Mouse (Mus musculus) forebrain, embryonic 16.5 days (tissue): ENCODE results near the gene Fam117b. TPM values are rescaled to one million over a fixed set of nuclear protein-coding genes. Genes with fewer than 3 reads are reported as not detected.

Experiments used
- ATAC-seq: fragments of 200-750 bp; cut with Nextera tagmentation; 2 replicates; pipeline ENCODE4 v1.8.0; 2017; ENCODE audit warnings: mild to moderate bottlenecking, moderate library complexity
- H3K27ac ChIP-seq: fragments of 300-500 bp; sonication (generic); 2 replicates; pipeline ENCODE4 v1.5.1; 2014; ENCODE audit warnings: low read length, control low read depth
- H3K27me3 ChIP-seq: fragments of 300-500 bp; sonication (generic); replicated peaks from 2 replicates; pipeline ENCODE4 v1.6.1; 2014; ENCODE audit warnings: low read length; ENCODE audit not compliant: control insufficient read depth, insufficient read depth
- H3K36me3 ChIP-seq: fragments of 300-500 bp; sonication (generic); 2 replicates; pipeline ENCODE4 v1.6.1; 2014; ENCODE audit not compliant: control insufficient read depth, insufficient read depth
- H3K4me1 ChIP-seq: fragments of 300-500 bp; sonication (generic); replicated peaks from 2 replicates; pipeline ENCODE4 v1.6.1; 2014; ENCODE audit warnings: low read length; ENCODE audit not compliant: control insufficient read depth, insufficient read depth
- H3K4me2 ChIP-seq: fragments of 300-500 bp; sonication (generic); 2 replicates; pipeline ENCODE4 v1.6.1; 2014; ENCODE audit warnings: mild to moderate bottlenecking, low read length, control low read depth
- H3K4me3 ChIP-seq: fragments of 300-500 bp; sonication (generic); replicated peaks from 2 replicates; pipeline ENCODE4 v1.5.1; 2014; ENCODE audit warnings: mild to moderate bottlenecking, low read length, control low read depth
- H3K9ac ChIP-seq: fragments of 300-500 bp; sonication (generic); replicated peaks from 2 replicates; pipeline ENCODE4 v1.6.1; 2014; ENCODE audit warnings: low read depth, low read length, control low read depth
- H3K9me3 ChIP-seq: fragments of 300-500 bp; sonication (generic); 2 replicates; pipeline ENCODE4 v1.6.1; 2016; ENCODE audit warnings: low read length; ENCODE audit not compliant: control insufficient read depth
- whole genome bisulfite sequencing: fragments of 180-500 bp; shearing (Covaris S2); extraction: QIAGEN DNeasy Blood & Tissue Kit; methylation state at CpG from one replicate; pipeline ENCODE4 v1.1.7; 2014; 5-methylcytosine and 5-hydroxymethylcytosine counted together
- polyA plus RNA-seq: library from polyadenylated mRNA; unstranded; fragments of >200 nt; fragmentation: Nextera tagmentation; extraction: Ambion mirVana; gene quantifications from 2 replicates; pipeline ENCODE4 v1.2.1, GENCODE M21; 2015

The Fam117b gene
- polyA plus RNA-seq, 1 experiment from 2014 or later, result 33.5 TPM

GRCm38 (mm10) chr1:59945969-59946368 is 33.2 kb downstream of the Fam117b start:
- Histone ChIP-seq H3K4me3 (no peak overlapping the region), H3K4me1 (0 out of 2 replicates have a peak, but pooled peaks cover 2% of the 10 kb centered on the region), H3K27me3 (no peaks in the 10 kb centered on the region), H3K9me3 (no peaks in the 10 kb centered on the region), H3K36me3 (peaks cover 7% of the 10 kb centered on the region; the same call in 1 of the 2 replicates), H3K27ac (no peak overlapping the region), H3K9ac (no peak overlapping the region), H3K4me2 (no peak overlapping the region)
- WGBS, result 59% methylated on average over 1 of the region's 1 CpGs
- no peak for ATAC-seq

- no peak for ATAC-seq
- no peak overlapping the region for H3K4me3 ChIP-seq
- H3K9me3 ChIP-seq, result no peaks in the 10 kb centered on the region
- H3K4me1 ChIP-seq, result 0 out of 2 replicates have a peak, but pooled peaks cover 2% of the 10 kb centered on the region
- H3K27ac ChIP-seq, result no peak overlapping the region
- 96% methylated on average over 4 of the region's 4 CpGs for WGBS
- peaks cover 7% of the 10 kb centered on the region; the same call in 1 of the 2 replicates for H3K36me3 ChIP-seq
- no peak overlapping the region for H3K9ac ChIP-seq
- no peaks in the 10 kb centered on the region for H3K27me3 ChIP-seq
- no peak overlapping the region for H3K4me2 ChIP-seq
Measured at GRCm38 (mm10) chr1:59947509-59947908, 34.7 kb downstream of the Fam117b start.

GRCm38 (mm10) chr1:59957206-59957605 is 44.4 kb downstream of the Fam117b start:
- H3K36me3 ChIP-seq, result peaks cover 2% of the 10 kb centered on the region; the same call in 1 of the 2 replicates
- 73% methylated on average over 3 of the region's 3 CpGs for WGBS
- H3K27me3 ChIP-seq, result no peaks in the 10 kb centered on the region
- H3K27ac ChIP-seq, result no peak overlapping the region
- no peak overlapping the region for H3K4me3 ChIP-seq
- no peak for ATAC-seq
- no peaks in the 10 kb centered on the region for H3K4me1 ChIP-seq
- H3K4me2 ChIP-seq, result no peak overlapping the region
- no peaks in the 10 kb centered on the region for H3K9me3 ChIP-seq
- no peak overlapping the region for H3K9ac ChIP-seq

GRCm38 (mm10) chr1:59959941-59960340 is 47.1 kb downstream of the Fam117b start:
- Histone ChIP-seq H3K9ac (no peak overlapping the region), H3K4me1 (no peaks in the 10 kb centered on the region), H3K36me3 (peaks cover 4% of the 10 kb centered on the region), H3K27me3 (no peaks in the 10 kb centered on the region), H3K27ac (no peak overlapping the region), H3K9me3 (no peaks in the 10 kb centered on the region), H3K4me3 (no peak overlapping the region), H3K4me2 (no peak overlapping the region)
- ATAC-seq, result no peak
- 89% methylated on average over 1 of the region's 1 CpGs for WGBS

GRCm38 (mm10) chr1:59966171-59966785 is 53.5 kb downstream of the Fam117b start:
- no peak for ATAC-seq
- H3K27me3 ChIP-seq, result no peaks in the 10 kb centered on the region
- no peaks in the 10 kb centered on the region for H3K9me3 ChIP-seq
- no peak overlapping the region for H3K27ac ChIP-seq
- peaks cover 11% of the 10 kb centered on the region for H3K36me3 ChIP-seq
- no peak overlapping the region for H3K4me3 ChIP-seq
- no peaks in the 10 kb centered on the region for H3K4me1 ChIP-seq
- H3K9ac ChIP-seq, result no peak overlapping the region
- no peak overlapping the region for H3K4me2 ChIP-seq
- WGBS, result 85% methylated on average over 6 of the region's 6 CpGs

- no peak for ATAC-seq
- Histone ChIP-seq H3K4me3 (no peak overlapping the region), H3K36me3 (peaks cover 15% of the 10 kb centered on the region), H3K9ac (no peak overlapping the region), H3K4me1 (no peaks in the 10 kb centered on the region), H3K4me2 (no peak overlapping the region), H3K27me3 (no peaks in the 10 kb centered on the region), H3K27ac (no peak overlapping the region), H3K9me3 (no peaks in the 10 kb centered on the region)
- WGBS, result 92% methylated on average over 4 of the region's 4 CpGs
Measured at GRCm38 (mm10) chr1:59967291-59967690, 54.5 kb downstream of the Fam117b start.

GRCm38 (mm10) chr1:59986626-59987025 is 73.8 kb downstream of the Fam117b start:
- Histone ChIP-seq H3K27me3 (no peaks in the 10 kb centered on the region), H3K4me3 (no peak overlapping the region), H3K9me3 (no peaks in the 10 kb centered on the region), H3K4me1 (no peaks in the 10 kb centered on the region), H3K9ac (no peak overlapping the region), H3K27ac (no peak overlapping the region), H3K4me2 (no peak overlapping the region), H3K36me3 (peaks cover 9% of the 10 kb centered on the region)
- ATAC-seq, result no peak

- H3K4me1 ChIP-seq, result no peaks in the 10 kb centered on the region
- 75% methylated on average over 3 of the region's 3 CpGs for WGBS
- 0 out of 2 replicates have a peak overlapping the region, but pooled peaks have one; percentile 17 for H3K27ac ChIP-seq
- no peaks in the 10 kb centered on the region for H3K9me3 ChIP-seq
- H3K36me3 ChIP-seq, result 0 out of 2 replicates have a peak, but pooled peaks cover 4% of the 10 kb centered on the region
- no peak overlapping the region for H3K4me3 ChIP-seq
- H3K27me3 ChIP-seq, result no peaks in the 10 kb centered on the region
- ATAC-seq, result no peak
- H3K4me2 ChIP-seq, result no peak overlapping the region
- H3K9ac ChIP-seq, result no peak overlapping the region
Measured at GRCm38 (mm10) chr1:59987399-59988040, 74.7 kb downstream of the Fam117b start.

GRCm38 (mm10) chr1:59995646-59996045 is 82.8 kb downstream of the Fam117b start:
- H3K4me1 ChIP-seq, result no peaks in the 10 kb centered on the region
- H3K4me2 ChIP-seq, result no peak overlapping the region
- no peaks in the 10 kb centered on the region for H3K9me3 ChIP-seq
- 58% methylated on average over 3 of the region's 3 CpGs for WGBS
- ATAC-seq, result no peak
- H3K4me3 ChIP-seq, result no peak overlapping the region
- no peak overlapping the region for H3K27ac ChIP-seq
- H3K9ac ChIP-seq, result no peak overlapping the region
- H3K36me3 ChIP-seq, result no peaks in the 10 kb centered on the region
- no peaks in the 10 kb centered on the region for H3K27me3 ChIP-seq
